Mouse (Mus musculus): ENCODE measurements around the gene Swap70.

Swap70 gene

DNA sequence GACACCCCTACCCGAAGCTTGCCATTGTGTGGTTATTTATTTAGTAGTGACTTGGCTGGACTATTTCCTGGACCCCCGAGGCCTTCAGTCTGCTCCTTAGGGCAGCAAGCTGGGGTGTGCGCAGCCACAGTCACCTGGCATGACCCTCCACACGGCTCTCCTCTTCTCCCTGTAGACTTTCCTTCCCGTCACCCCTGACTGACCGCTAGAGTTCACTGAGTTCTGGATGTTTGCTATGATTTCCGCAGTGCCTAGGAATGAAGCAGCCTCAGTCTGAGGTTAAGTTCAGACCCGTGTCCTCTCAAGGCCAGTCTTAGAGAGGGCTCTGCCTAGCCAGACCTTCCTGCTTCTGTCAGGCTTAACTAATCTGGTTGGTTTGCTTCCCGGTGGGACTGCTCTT, 50.3 kb downstream of the Swap70 start:
- DNase-seq (ENCODE audit: extremely low read depth, low read depth): no peak

DNA sequence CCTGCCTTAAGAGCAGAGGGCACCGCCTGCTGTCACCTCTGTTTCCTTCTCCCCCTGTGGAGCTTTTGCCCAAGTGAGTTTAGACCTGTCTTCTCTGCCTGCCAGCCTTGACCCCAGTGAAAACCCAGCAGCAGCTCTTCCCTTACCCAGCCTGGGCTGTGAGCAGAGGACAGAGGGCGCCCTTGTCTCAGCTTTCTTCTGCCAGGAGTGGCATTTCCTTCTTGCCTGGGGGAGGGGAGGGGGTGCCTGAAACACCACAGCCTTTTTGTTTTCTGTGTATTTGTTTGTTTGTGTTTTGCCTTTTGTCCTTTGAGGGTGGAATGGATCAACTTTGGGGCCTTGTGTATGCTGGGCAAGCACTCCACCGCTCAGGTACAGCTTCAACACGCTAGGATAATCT, 50.9 kb downstream of the Swap70 start:
- DNase-seq (ENCODE audit: extremely low read depth, low read depth): no peak

DNA sequence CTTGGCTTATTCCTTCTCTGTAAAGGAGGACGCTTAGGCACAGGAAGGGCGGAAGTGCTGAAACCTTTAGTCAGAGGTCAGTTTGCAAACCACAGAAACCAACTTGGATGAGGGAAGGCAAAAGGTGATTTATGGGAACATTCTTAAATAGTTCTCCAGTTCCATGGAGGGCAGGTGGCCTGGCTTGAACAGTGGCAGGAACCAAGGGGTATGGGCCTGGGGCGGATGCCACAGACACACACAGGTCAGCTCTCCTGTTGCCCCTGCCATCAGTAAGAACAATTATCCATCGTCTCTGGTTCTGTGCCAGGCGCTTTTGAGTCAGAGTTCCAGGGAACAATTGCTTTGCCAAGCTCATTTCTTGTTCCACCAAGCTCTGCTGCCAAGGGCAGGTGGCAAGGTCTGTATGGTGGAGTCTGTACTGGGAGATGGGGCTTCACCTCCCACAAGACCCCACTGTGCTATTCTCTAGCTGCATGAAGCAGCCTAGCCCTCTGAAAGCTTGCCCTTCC, 56.3 kb downstream of the Swap70 start:
- no peak for DNase-seq (ENCODE audit: extremely low read depth, low read depth)

DNA sequence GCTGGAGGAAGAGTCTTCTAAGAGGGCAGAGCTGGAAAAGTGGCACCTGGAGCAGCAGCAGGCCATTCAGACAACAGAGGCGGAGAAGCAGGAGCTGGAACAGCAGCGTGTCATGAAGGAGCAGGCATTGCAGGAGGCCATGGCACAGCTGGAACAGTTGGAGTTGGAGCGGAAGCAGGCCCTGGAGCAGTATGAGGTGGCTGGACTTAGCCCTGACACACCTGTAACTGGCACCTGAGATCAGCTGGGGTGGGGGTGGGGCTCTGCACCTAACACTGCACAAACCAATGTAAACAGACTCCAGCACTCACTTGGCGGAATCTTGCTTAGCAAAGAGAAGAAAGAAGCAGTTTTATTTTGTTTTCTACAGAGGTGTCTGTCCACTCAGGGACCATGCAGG, 57.7 kb downstream of the Swap70 start:
- no peak for DNase-seq (ENCODE audit: extremely low read depth, low read depth)

DNA sequence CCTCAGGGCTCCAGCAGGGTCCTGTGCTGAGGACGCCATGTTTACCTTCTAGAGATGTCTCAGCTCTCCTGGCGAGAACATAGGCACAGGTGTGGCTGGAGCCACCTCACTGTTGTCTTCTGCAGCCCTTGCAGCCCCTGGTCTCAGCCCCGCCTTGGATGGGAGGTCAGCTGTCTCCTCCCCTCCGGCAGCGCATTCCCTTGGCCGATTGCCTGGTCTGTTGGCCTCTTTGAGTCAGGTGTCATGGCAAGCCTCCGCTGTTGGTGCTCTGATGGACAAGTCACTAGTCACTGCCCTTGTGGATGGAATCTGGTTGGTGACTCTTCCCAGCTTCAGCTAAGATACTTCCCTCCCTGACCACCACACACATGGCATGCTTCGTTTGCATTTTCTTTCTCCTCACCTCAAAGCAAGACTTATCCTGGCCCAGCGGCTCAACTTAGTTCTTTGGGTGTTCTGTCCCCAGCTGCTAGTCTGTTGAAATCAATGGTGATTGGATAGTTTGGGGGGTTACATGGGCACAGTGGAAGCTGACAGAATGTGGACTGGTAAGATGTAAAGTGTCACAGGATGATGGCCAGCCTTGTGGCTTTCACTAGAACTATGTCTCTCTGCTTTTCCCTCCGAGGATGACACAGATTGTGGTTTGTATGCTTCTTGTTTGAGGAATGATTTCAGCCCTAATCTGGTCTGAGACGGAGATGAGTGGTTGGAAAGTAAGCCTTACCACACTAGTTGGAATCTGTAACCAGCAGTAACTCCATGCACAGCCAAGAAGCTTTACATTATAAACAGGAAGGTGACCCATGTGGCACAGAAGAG, 60.1 kb downstream of the Swap70 start:
- DNase-seq (ENCODE audit: extremely low read depth, low read depth): no peak

DNA sequence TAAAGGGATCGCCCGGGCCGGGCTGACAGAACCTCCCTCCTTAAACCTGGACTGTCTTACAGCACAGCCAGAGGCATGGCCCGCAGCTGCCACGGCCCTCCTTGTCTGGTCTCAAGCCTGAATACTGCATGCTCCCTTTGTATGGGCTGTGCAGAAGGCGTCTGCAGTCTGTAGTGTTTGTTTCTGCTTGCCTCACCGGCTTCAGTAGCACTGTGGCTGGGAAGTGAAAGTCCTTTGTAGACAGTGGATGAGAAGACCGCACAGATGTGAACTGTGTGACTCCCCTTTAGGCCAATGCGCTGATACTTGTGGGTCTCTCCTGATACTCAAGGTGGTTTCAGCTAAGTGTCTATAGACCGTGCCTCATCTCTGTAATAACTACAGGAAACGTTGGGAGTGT, 61.3 kb downstream of the Swap70 start:
- no peak for DNase-seq (ENCODE audit: extremely low read depth, low read depth)

DNA sequence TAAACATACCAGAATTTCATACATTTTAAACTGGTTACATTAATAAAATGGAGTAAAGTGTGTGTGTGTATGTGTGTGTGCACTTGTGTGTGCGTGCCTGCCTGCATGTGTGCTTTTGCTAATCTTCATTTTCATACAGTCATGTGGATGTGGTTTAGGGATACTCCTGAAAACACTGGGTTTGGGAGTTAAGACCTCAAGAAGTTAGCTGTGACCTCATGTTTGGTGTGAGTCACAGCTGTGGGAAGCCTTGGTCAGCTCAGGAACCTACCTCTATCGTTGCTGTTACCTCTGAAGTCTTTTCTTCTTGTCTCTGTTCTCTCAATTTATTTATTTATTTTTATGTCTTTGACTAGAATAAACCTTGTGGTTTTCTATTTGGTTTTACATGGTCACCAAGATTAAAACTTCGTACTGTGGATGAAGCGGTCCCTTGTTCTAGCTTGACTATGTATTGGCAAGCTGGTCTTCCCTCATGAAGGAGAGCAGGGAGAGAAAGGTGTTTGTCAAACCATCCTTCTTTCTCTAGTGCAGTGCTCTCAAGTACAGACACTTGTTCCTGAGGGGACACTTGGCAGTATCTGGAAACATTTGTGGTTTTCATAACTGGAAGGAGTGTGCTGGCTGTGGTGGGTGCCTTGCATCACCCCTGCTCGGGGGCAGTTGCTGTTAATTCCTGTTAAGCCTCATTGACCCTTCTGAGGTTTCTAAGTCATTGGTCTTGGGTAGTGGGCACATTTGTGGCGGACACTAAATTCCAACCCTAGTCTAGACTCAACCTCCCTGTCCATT, 62.2 kb downstream of the Swap70 start:
- no peak for DNase-seq (ENCODE audit: extremely low read depth, low read depth)

DNA sequence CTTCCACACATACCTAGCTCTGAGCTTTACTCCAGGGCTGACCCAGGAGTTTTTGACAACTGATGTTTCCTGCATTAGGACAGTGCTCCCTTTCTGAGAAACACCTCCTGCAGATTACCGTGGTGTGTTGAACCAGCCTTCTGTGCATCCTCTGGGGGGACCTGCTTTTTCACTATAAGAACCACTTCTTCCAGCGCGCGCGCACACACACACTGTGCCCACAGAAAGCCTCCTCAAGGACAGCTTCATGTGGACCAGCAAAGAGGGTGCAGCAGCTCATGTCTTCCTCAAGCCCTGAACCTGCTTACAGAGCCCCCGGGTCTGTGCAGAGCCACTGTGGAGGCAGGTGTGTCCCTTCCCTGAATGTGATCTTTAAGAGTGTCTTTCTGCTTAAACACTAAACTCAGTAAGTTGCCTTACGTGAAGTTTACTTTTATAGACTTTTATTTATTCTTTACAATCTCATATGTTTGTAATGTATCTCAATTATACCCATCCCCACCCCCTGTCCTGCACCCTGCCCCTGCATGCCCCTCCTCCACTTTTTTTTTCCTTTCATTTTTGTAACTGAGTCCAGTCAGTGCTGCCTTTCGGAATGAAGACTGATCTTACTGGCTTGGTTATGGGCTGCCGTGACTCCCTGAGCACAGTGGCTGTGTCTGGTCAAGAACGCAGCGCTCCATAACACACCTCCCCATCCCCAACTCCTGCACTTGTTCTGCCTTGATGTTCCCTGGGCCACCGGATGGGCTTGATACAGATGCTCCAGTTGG, 63.8 kb downstream of the Swap70 start:
- no peak for DNase-seq (ENCODE audit: extremely low read depth, low read depth)

DNA sequence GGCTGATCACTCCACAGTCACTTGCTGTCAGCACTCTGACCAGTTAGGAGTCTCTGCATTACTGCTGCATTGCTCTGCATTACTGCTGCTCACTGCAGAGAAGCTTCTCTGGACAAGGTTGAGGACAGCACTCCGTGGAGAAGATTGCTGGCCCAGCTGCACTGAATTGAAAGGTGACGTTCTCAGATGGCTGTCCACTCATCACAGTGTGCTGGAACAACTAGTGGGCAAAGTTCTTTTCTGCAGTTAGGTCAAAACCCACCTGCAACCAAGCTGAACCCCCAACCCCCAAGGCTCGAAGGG, 64.3 kb downstream of the Swap70 start:
- no peak for DNase-seq (ENCODE audit: extremely low read depth, low read depth)

DNA sequence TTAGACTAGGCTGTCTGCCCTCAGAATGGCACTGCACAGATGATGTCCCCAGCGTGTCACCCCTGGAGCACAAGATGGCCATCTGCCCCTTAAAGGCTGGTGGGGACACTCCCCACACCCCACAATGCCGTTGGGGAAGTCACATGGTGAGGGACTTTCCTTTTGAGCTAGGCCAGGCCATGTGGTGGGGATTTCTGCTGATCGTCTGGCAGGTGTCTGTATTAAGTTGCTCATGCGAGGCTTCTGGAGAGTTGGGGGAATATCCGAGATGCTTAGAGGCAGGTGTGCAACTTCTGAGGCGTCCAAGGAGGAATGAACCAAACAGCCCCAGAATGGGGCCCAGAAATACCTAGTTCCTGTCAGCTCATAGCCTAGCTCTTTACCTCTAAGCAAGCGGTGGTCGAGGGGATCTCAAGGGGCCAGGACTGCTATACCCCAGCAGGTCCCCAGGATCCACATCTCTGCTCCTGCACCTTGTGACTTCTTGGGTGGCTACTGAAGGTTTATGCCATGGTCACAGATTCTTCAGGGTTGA, 64.8 kb downstream of the Swap70 start:
- no peak for DNase-seq (ENCODE audit: extremely low read depth, low read depth)

DNA sequence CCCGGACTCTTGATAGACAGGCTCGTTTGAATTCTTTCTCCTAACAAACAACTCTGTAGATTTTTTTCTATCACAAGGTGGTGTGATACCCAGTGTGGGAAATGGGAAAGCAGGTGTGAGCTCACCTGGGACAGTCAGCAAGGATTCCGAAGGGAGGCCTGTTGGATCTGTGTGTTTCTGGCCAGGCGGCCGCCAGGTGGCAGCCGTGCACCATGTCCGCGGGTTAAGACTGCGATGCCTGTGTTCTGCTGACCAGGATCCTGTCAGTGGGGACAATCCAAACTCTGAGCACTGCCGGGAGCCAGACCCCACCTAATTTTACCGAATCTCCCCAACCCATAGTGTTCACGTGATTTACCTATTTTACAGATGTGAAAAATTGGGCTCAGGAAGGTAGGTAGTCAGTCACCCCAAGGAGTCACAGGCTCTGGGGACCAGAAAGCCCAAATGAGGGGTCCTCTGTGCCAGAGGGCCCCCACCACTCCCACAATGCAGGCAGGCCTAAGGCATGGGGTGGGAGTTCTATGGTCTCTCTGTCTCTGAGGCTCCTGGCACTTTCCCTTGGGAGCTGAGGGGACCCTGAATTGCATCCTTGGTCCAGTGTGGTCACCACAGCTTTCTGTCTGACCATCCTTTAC, 65.4 kb downstream of the Swap70 start:
- peak; percentile 17 for DNase-seq (ENCODE audit: extremely low read depth, low read depth)

DNA sequence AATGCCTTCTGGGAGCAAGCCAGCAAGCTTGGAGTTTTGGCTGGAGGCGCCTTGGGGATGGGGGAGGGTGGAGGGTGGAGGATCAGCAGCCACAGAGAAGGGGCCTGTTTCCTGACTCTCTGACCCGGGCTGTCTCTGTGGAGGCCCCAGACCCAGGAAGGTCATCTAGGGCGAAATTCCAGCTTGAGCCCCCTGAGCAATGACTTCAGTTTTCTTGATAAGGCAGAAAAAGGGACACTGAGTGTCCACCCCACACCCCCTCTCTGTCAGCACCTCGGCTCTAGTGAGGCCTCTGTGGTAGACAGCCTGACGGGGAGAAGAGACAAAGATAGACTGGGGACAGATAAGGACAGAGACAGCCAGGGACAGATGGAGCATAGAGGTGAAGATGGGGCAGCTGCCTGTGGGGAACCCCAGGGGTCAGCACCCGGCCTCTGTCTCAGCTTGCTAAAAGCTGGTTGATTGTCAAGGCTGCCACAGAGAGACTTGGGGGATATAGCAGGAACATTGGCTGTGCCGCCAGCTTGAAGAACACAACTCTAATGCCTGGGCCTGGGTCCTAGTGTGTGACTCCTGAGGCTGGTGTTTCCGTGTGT, 66.1 kb downstream of the Swap70 start:
- DNase-seq (ENCODE audit: extremely low read depth, low read depth): no peak

DNA sequence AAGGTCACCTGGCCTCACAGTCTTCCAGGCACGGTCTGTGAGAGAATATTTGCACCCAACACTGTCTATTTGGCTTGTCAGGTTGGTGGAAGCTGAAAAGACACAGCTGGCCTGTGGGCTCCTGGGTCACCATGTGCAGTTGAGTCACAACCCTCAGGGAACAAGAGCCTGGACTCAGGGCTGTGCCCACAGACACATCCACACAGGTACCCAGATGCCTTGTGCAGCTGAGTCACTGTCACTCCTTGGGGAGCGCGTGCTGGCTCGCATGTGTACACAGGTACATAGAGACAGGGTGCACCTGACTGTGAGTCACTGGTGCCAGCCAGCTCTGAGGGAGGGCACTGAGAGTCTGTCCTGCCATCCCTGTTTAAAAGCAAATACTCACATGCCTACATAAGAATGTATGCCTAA, 66.7 kb downstream of the Swap70 start:
- DNase-seq (ENCODE audit: extremely low read depth, low read depth): no peak

DNA sequence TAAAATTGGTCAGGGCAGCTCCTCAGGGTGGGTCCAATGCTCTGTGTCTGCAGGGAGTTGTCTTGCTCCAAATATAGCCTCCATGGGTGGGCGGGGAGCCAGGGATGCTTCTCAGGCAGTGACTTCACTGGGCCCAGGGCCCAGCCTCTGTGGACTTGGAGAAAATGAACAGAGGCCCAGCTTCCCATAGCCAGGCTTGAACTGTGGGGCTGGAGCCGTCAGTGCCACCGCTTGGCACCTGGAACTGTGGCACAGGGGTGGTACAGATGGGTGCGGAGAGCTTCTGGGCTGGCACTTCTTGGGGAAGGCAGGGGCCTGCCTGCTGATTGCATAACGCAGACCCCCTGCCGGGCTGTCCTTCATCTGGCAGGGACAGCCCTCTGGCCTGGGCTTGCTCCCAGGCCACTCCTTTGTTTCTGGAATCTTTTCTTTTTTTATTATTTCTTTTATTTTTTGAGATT, 67.2 kb downstream of the Swap70 start:
- no peak for DNase-seq (ENCODE audit: extremely low read depth, low read depth)

DNA sequence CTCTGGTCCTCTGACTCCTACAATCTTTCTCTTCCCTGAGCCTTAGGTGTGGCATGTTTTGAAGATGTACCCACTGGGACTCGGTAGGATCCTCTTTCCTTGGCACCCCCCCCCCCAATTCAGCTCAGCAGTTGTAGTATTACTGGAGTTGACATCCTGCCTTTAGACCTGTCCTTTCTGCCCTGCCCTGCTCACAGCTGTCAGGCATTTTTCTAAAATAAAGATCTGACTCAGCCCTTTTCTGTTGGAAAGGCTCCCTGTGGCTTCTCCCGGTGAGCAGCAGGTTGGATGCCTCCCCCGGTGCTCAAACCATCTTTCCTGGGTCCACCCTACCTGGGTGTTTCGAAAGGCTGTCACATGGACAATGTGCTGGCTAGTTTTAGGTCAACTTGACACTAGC, 68.1 kb downstream of the Swap70 start:
- DNase-seq (ENCODE audit: extremely low read depth, low read depth): no peak

DNA sequence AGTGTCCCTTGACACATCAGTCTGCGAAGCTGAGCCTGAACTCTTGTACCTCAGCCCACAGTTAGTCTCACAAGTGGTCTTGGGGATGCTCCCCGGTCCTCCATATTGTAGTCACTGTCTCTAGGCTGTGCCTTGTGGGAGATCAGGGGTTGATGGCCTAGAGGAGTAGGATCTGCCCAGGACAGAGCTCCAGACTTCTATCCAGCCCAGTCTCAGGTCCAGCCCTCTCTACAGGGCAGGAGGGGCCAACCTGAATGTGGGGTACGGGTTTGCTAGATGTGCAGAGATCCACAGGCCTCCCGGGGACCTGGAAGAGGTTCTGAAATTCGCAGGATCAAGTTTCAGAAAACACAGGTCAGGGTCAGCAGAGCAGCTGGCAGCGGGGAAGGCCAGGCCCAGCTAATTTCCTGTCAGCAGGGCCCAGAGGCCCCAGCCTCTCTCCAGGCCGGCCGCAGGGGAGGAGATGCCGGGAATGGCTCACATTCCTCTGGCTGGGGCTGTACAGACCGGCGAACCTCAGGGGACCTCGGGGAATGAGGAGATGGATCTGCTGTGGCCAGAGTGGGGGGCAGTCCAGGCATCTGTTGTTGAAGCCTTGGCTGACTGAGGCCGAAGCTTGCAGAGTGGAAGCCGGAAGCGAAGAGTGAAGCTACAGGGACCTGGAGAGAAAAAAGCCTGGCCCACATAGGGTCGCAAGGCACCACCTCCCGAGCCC, 75.5 kb downstream of the Swap70 start:
- DNase-seq (ENCODE audit: extremely low read depth, low read depth): no peak

DNA sequence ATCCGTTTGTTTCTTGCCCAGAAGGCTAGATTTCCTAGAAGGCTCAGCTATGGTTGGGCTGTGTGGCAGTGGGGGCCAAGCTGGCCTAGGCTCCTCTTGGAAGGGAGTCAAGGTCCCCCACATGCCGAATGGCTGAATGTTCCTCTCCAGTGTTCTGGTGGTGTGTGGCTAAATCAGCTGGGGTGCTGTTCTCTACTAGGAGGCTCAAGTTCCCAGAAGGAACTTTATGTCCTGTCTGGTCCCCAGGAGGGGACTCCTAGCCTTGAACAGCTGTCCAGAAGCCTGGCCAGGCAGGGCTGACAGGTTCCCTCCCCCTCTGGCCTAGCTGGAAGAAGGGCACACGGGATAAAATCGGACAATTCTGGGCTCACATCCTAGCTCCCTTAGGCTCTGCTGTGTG, 76.1 kb downstream of the Swap70 start:
- DNase-seq (ENCODE audit: extremely low read depth, low read depth): no peak

DNA sequence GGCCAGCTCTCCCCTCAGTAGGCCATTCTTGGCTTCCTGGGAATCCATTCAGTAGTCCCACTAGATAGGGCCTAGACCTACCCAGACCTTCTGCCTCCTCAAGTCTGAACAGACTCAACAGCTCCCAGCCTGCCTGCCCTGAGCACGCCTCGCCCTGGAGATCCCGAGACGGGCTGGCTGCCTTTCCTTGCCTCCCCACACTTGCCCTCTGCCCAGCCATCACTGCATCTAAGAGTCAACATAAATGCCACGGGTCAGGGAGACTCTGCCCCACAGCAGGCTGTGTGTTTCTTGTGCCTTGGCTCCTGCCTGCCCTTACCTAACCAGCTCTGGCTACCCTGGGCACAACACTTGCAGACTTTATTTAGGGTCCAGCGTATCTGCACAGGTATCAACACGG, 76.6 kb downstream of the Swap70 start:
- DNase-seq (ENCODE audit: extremely low read depth, low read depth): no peak

DNA sequence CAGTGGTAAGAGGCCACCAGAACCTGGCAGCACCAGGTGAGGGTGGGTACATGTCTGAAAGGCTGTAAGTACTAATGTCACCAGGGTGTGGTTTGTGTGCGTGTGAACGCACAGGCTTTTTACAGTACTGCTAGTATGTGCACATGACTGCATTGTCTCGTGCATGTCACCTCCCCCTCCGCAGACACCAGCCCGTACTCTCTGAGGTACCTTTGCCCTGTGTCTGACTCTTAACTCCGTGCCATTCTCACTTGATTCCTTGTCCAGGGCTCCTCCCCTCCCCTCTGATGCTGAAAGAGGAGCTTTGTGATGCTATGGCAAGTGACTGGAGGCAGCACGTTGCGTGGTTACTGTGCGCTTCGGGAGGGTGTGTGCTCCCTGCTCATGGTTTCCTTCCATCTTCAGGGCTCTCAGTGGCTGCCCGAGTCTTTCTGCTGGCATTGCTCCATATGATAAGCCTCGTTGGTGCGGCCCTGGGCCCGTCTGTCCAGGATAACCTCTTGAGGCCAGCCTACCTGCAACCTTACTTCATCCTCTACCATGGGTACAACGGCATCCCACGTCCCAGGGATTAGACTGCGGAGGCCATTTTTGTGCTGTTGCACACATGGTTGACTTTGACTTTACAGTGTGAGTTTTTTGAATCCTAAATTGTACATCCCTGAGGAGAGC, 77.4 kb downstream of the Swap70 start:
- no peak for DNase-seq (ENCODE audit: extremely low read depth, low read depth)

DNA sequence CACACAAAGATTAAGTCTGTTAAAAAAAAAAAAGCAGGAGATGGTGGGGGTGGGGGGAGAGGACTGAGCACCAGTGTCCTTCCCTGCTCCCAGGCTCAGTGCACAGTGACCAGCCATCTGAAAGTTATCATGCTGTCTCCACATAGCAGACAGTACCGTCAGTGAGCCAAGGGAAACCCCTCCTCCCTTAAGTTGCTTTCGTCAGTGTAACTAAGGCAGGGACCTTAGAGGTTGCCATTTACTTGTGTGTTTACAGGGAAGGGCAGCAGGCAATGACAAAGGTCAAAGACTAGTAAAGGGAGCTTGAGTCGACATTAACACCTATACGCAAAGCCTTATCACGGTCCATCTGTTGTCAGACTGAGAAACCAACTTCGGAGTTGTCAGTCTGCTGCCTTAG, 81.4 kb downstream of the Swap70 start:
- DNase-seq (ENCODE audit: extremely low read depth, low read depth): no peak
